Mouse (Mus musculus) telencephalon, adult 2 months (tissue): Measurements from ENCODE around the gene Vmn1r78.
"Not testable (repeated sequence)": the region's sequence is repeated elsewhere in the genome, so short reads cannot be mapped to it uniquely, and the experiment has no call there.

Experiments
- DNase-seq: peaks from one replicate; pipeline ENCODE4 v3.0.0-alpha.2; 2011; ENCODE audit warnings: low read depth, low spot score

Gene Vmn1r78

DNA sequence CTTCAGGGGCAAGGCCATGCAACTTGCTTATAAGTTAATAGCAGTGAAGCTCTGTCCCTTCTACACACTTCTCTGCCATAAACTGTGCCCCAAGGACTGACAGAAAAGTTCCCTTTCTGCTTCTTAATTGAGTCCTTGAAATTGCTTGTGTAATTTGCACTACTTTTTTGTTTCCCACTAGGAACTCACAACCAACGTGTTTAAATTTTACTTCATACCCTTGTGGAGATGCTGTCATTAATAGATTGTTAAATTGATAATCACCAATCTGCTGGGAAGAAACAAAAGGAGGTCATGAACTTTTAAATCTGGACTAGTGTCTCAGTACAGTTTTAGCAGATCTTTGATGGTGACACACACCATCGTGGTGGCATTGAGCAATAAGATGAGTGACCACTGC lies at the start of gene Vmn1r78:
Gene Vmn1r78 (plus strand): TSS at position 301 of the 400 bp plus-strand sequence.
- DNase-seq, result no peak

DNA sequence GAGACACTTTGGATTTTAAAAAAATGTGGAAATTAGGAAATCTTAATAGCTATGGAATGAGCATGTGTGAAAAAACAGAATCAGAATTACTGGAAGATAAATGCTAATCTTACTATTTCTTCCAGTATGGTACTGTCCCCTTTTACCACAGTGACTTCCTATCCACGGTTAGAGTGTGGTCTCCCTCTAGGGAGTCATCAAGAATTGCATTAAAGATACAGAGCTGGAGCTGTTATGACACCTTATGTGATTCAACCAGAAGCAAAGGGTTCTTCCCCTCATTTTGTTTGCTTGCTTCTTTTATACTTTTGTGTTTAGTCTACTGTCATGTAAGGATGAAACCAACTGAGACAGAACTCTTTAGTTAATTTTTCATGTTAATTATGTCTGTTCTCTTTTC lies 6.4 kb downstream of the Vmn1r78 start:
- not testable (repeated sequence) for DNase-seq

GRCm38 (mm10) chr7:12170979-12171378 lies 20.9 kb downstream of the Vmn1r78 start, which contains the start of gene Vmn1r79:
Vmn1r79 (plus strand) TSS chr7:12171279.
- DNase-seq, result not testable (repeated sequence)

GRCm38 (mm10) chr7:12172926-12173325 lies 22.9 kb downstream of the Vmn1r78 start:
- DNase-seq, result not testable (repeated sequence)

DNA sequence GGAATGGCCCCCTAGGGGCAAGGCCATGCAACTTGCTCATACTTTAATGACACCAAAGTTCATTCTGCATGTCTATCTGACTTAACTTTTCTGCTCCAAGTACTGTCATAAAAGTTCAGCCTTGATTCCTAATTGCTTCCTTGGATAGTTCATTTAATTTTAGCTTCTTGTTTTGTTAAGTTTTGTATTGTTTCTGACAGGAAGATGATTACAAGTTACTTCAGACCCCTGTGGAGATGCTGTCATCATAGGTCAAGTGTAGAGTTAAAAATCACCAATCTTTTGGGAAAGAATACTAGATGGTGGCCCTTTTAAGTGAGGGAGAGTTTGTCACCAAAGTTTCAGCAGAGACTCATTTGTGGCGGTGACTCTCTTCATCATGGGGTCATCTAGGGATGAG lies 38.9 kb downstream of the Vmn1r78 start, which contains the start of gene Vmn1r80:
Gene Vmn1r80 (plus strand): TSS at position 301 of the 400 bp plus-strand sequence.
- DNase-seq, result no peak

DNA sequence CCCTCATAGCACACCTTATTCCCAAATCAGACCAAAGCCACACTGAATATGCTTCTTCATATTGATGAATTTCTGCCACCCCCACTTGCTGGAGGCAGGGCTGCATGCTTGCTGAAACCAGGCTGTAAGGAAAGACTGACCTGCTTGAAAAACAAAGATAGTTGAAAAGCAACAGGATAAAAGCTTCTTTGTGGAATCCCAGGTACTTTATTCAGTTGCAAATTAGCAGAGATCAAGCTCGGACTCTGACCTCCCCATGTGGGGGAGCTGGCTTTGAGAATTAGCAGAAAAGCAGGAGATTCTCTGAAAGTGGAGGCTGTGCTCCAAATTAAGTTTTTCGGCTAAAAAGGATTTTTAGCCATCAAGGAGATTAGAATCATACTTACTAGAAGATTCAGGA lies 54.1 kb downstream of the Vmn1r78 start:
- no peak for DNase-seq
